Mouse (Mus musculus) heart, adult 2 months (tissue): ENCODE results near the gene Mast3. TPM values are rescaled to one million over a fixed set of nuclear protein-coding genes. Genes with fewer than 3 reads are reported as not detected.
A peak's percentile ranks its signal among the peaks of the same experiment; 100 is the strongest.

ENCODE experiments used
- DNase-seq, 2 experiments: peaks; one replicate each; pipeline ENCODE4 v3.0.0; 2021
- H3K27ac ChIP-seq: fragments of 200-600 bp; 2 replicates; pipeline ENCODE4 v1.8.1; 2022
- H3K27me3 ChIP-seq: fragments of 200-500 bp; 2 replicates; pipeline ENCODE4 v1.6.1; 2012; ENCODE audit warnings: mild to moderate bottlenecking, low read length, inconsistent platforms, mixed read lengths; ENCODE audit not compliant: control insufficient read depth, insufficient read depth
- H3K36me3 ChIP-seq: fragments of 200-500 bp; 2 replicates; pipeline ENCODE4 v1.6.1; 2012; ENCODE audit warnings: low read length, inconsistent platforms; ENCODE audit not compliant: control insufficient read depth, insufficient read depth
- H3K4me1 ChIP-seq: fragments of 200-500 bp; 2 replicates; pipeline ENCODE4 v1.6.1; 2011; ENCODE audit warnings: low read length; ENCODE audit not compliant: control insufficient read depth, insufficient read depth
- H3K4me3 ChIP-seq: fragments of 200-600 bp; 2 replicates; pipeline ENCODE4 v1.8.1; 2022
- H3K79me2 ChIP-seq: fragments of 200-500 bp; replicated peaks from 2 replicates; pipeline ENCODE4 v1.6.1; 2012; ENCODE audit warnings: mild to moderate bottlenecking, inconsistent platforms, low read length, moderate library complexity, mixed read lengths; ENCODE audit not compliant: control insufficient read depth, insufficient read depth
- H3K9ac ChIP-seq: fragments of 200-500 bp; 2 replicates; pipeline ENCODE4 v1.6.1; 2012; ENCODE audit warnings: low read depth, mild to moderate bottlenecking, control low read depth, inconsistent platforms, low read length, mixed read lengths
- CTCF ChIP-seq: fragments of 200-600 bp; IDR thresholded peaks from 2 replicates; pipeline ENCODE4 v1.8.1; 2022; ENCODE audit warnings: antibody characterized with exemption, mild to moderate bottlenecking, moderate library complexity
- EP300 ChIP-seq: fragments of 200-500 bp; IDR thresholded peaks from 2 replicates; pipeline ENCODE4 v1.6.1; 2011; ENCODE audit warnings: low read depth, low read length, control low read depth; ENCODE audit not compliant: insufficient read depth
- POLR2A ChIP-seq: fragments of 200-500 bp; IDR thresholded peaks from 2 replicates; pipeline ENCODE4 v1.6.1; 2011; ENCODE audit warnings: mild to moderate bottlenecking, low read depth, low read length, control low read depth; ENCODE audit not compliant: insufficient read depth
- WGBS: fragments of 180-500 bp; shearing (Covaris S2); methylation state at CpG from one replicate; pipeline ENCODE4 v1.1.7; 2018; 5-methylcytosine and 5-hydroxymethylcytosine counted together
- intact Hi-C: fragments of 180-260 bp; cut with DNase I; formaldehyde crosslinking; loops from one replicate; pipeline ENCODE4 v1.15.1; 2025
- polyA plus RNA-seq: library from polyadenylated mRNA; depleted of rRNA; stranded (reverse); fragments of >200 nt; gene quantifications from 2 replicates; pipeline ENCODE4 v1.2.3, GENCODE M21; 2012
- total RNA-seq, 2 experiments: library from RNA; stranded (reverse); gene quantifications; 2 replicates each; pipeline ENCODE4 v1.2.3; 2021

The Mast3 gene
- total and polyA plus RNA-seq, 3 experiments: 6.0 to 13.9 (median 7.4) TPM

DNA sequence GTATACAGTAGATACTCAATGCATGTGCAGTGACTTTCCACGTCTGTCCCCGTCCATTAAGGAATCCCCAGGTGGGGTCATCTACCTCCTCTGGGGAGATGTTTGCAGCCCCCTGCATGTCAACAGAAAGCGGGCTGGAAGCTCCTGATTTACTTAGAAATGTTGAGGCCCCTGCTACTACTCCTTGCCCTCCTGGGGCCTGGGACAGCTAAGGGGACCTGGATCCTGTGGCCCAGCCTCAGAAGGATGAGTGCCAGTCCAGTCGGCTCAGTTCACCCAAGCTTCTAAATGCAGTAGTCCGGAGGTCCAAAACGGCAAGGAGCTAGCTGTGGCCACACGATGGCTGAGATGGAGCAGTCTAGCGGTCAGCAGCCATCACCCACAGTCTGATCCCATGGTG is 39.1 kb upstream of the Mast3 start:
- H3K27me3 ChIP-seq: no peaks in the 10 kb centered on the region
- 84% methylated on average over 8 of the region's 8 CpGs for WGBS
- H3K36me3 ChIP-seq: no peaks in the 10 kb centered on the region
- no peaks in the 10 kb centered on the region for H3K79me2 ChIP-seq
- H3K4me1 ChIP-seq: peaks cover 1% of the 10 kb centered on the region; the same call in 1 of the 2 replicates
- H3K27ac ChIP-seq: no peak overlapping the region
- H3K4me3 ChIP-seq: no peak overlapping the region
- TF ChIP-seq CTCF (no peak), POLR2A (no peak), EP300 (no peak)
- intact Hi-C loops: loop anchor here (1.0 kb wide), 2 partner anchors 25 to 49 kb away; no protein-coding TSS in a partner anchor
- no peak for DNase-seq
- H3K9ac ChIP-seq: no peak overlapping the region

GRCm38 (mm10) chr8:70843214-70843773 is 38.4 kb upstream of the Mast3 start:
- no peak overlapping the region for H3K9ac ChIP-seq
- H3K36me3 ChIP-seq: no peaks in the 10 kb centered on the region
- TF ChIP-seq EP300 (no peak), CTCF (no peak), POLR2A (no peak)
- no peak for DNase-seq
- H3K27me3 ChIP-seq: no peaks in the 10 kb centered on the region
- H3K27ac ChIP-seq: no peak overlapping the region
- no peaks in the 10 kb centered on the region for H3K79me2 ChIP-seq
- WGBS: 81% methylated on average over 5 of the region's 5 CpGs
- no peak overlapping the region for H3K4me3 ChIP-seq
- intact Hi-C loops: no loop called here
- H3K4me1 ChIP-seq: peaks cover 1% of the 10 kb centered on the region; the same call in 1 of the 2 replicates

DNA sequence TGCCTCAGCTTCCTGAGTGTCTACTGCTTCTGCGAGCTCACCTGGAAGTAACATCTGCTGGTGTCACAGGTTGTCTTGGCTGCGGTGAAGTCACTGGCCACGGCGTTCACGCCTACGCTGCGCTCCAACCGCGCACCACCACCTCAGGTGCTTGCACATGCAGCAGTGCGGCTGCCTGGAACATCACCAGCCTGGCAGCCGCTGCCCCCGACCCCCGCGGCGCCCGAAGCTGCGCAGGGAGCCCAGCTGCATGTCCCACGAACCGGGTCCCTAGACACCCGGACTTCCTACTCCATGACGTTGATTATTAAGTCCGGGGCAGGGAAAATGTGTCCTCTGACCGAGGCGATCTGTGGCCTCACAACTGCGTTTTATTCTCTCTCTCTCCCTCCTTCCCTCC is 37.6 kb upstream of the Mast3 start:
- TF ChIP-seq CTCF: no peak
- TF ChIP-seq EP300: no peak
- TF ChIP-seq POLR2A: no peak
- Histone ChIP-seq H3K36me3 (no peaks in the 10 kb centered on the region), H3K79me2 (no peaks in the 10 kb centered on the region), H3K27me3 (no peaks in the 10 kb centered on the region), H3K4me3 (no peak overlapping the region), H3K9ac (no peak overlapping the region), H3K4me1 (peaks cover 1% of the 10 kb centered on the region; the same call in 1 of the 2 replicates), H3K27ac (no peak overlapping the region)
- intact Hi-C loops: no loop called here
- DNase-seq: no peak
- 69% methylated on average over 25 of the region's 25 CpGs for WGBS

DNA sequence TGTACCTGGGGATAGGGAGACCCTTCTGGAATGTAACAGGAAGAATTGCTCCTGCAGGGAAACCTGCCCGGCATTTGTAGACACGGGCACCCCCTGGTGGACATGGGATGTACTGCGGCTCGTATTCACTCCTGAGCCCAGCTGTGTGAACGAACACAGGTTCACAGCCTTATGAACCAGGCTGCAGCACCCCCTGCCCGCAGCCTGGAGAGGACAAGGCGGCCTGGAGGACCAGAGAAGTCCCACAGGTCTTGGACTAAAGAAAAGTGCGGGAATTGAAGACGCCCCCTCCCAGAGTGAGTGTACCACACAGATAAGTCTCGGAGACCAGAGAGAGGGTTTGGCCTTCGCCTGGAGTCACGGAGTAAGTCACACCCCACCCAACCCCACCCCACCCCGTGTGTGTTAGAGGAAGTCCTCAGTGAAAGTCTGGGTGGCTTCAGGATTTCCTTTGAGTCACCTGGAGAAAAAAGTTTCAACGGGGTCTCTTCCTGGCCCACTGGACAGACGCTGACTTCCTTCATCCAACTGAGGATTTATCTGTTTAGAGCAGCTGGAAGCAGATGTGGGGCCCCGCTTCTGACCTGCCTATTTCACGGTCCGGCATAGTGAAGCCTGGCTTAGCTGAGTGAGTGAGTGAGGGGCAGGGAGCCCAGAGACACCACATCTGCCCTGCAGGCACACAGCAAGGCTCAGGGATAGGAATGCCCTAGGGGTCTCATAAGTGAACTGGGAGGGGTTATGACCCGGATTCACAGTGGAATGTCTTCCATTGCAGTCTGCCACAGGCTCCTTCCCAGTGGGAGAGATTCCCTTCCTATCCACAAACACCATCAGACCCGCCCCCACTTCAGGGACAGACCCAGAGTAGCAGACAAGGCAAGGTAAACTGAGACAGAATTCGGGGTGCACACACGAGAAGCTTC is 36.6 kb upstream of the Mast3 start:
- Histone ChIP-seq H3K36me3 (no peaks in the 10 kb centered on the region), H3K79me2 (no peaks in the 10 kb centered on the region), H3K27me3 (no peaks in the 10 kb centered on the region), H3K27ac (no peak overlapping the region), H3K4me3 (no peak overlapping the region), H3K9ac (no peak overlapping the region), H3K4me1 (peaks cover 1% of the 10 kb centered on the region; the same call in 1 of the 2 replicates)
- DNase-seq: peak; percentile 86 to 95
- TF ChIP-seq CTCF: peak; percentile 97
- no peak for TF ChIP-seq POLR2A
- peak; percentile 90 for TF ChIP-seq EP300
- 24% methylated on average over 22 of the region's 22 CpGs for WGBS
- intact Hi-C loops: loop anchor here (1.0 to 2.0 kb wide), 3 partner anchors 20 to 121 kb away; no protein-coding TSS in a partner anchor

DNA sequence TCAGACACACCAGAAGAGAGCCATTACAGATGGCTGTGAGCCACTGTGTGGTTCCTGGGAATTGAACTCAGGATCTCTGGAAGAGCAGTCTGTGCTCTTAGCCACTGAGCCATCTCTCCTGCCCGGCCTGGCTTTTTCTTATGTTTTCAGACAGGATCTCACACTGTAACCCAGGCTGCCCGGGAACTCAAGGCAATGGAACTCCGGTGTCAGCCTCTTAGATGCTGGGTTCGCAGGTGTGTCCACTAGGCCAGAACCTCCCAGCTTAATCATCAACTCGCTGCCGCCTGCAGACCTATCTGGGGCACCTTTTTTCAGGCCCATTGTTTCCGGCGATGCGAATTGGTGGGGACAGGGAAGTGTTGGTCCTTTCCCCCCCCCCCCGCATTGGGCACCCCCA is 35.7 kb upstream of the Mast3 start:
- Histone ChIP-seq H3K4me1 (peaks cover 1% of the 10 kb centered on the region; the same call in 1 of the 2 replicates), H3K36me3 (no peaks in the 10 kb centered on the region), H3K27me3 (no peaks in the 10 kb centered on the region), H3K79me2 (no peaks in the 10 kb centered on the region), H3K9ac (no peak overlapping the region), H3K4me3 (no peak overlapping the region), H3K27ac (peak overlapping the region; percentile 90; the same call in 1 of the 2 replicates)
- TF ChIP-seq POLR2A: no peak
- no peak for TF ChIP-seq EP300
- TF ChIP-seq CTCF: no peak
- intact Hi-C loops: loop anchor here (2.0 kb wide), 1 partner anchor 74 kb away; no protein-coding TSS in a partner anchor
- 51% methylated on average over 10 of the region's 10 CpGs for WGBS
- DNase-seq: no peak
